Mouse (Mus musculus): ENCODE results near the gene En2.

- TF ChIP-seq CTCF (IDR thresholded peaks at IDR 0.05) (no peak), POLR2A (IDR thresholded peaks at IDR 0.05; ENCODE audit: insufficient read depth, low read depth, low read length) (no peak)
Observed at GRCm38 (mm10) chr5:28210591-28211550, 45.4 kb downstream of the En2 start.
